Mouse (Mus musculus) heart, embryonic 10.5 days (tissue): ENCODE measurements around the gene Adsl. TPM values are rescaled to one million over a fixed set of nuclear protein-coding genes. Genes with fewer than 3 reads are reported as not detected.

ENCODE experiments used
- DNase-seq: peaks from one replicate; pipeline ENCODE4 v3.0.0-alpha.2; 2017; ENCODE audit warnings: low spot score
- H3K27ac ChIP-seq: fragments of 300-500 bp; sonication (generic); 2 replicates; pipeline ENCODE4 v1.5.1; 2016; ENCODE audit warnings: mild to moderate bottlenecking
- H3K27me3 ChIP-seq: fragments of 300-500 bp; sonication (generic); 2 replicates; pipeline ENCODE4 v1.6.1; 2016; ENCODE audit warnings: mild to moderate bottlenecking; ENCODE audit not compliant: poor library complexity, insufficient read depth, severe bottlenecking
- H3K36me3 ChIP-seq: fragments of 300-500 bp; sonication (generic); 2 replicates; pipeline ENCODE4 v1.6.1; 2016; ENCODE audit warnings: mild to moderate bottlenecking, moderate library complexity
- H3K4me1 ChIP-seq: fragments of 300-500 bp; sonication (generic); 2 replicates; pipeline ENCODE4 v1.6.1; 2016; ENCODE audit warnings: mild to moderate bottlenecking
- H3K4me3 ChIP-seq: fragments of 300-500 bp; sonication (generic); 2 replicates; pipeline ENCODE4 v1.5.1; 2016; ENCODE audit warnings: mild to moderate bottlenecking, moderate library complexity
- H3K9me3 ChIP-seq: fragments of 300-500 bp; sonication (generic); 2 replicates; pipeline ENCODE4 v1.6.1; 2016; ENCODE audit warnings: mild to moderate bottlenecking, moderate library complexity
- WGBS: fragments of 180-500 bp; shearing (Covaris S2); methylation state at CpG from one replicate; pipeline ENCODE4 v1.1.7; 2016; 5-methylcytosine and 5-hydroxymethylcytosine counted together
- microRNA-seq: library from miRNA; unstranded; fragments of <30 nt; microRNA quantifications from one replicate; pipeline ENCODE4, GENCODE M21; 2017
- polyA plus RNA-seq: library from polyadenylated mRNA; unstranded; fragments of >200 nt; fragmentation: Nextera tagmentation; extraction: Ambion mirVana; gene quantifications from 2 replicates; pipeline ENCODE4 v1.2.1, GENCODE M21; 2016

Gene Adsl
- polyA plus RNA-seq, 1 experiment from 2014 or later, result 220 TPM

DNA sequence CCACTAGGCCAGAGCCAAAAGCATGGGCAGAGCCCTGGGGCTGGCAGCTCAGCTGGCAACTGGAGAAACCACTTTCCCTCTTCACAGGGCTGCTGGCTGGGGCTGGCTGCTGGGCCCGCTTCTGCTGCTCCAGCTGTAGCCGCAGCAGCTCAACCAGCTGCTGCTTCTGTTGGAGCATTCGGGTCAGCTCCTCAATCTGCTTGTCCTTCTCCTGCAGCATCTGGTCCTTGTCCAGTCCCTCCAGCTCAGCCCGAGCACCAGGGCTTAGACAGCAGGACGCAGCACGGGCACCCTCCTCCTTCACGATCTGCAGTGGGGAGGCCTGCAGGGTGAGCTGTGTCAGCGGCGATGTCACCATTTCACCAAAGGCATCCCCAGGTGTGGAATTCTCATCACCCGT lies 68.2 kb downstream of the Adsl start:
- Histone ChIP-seq H3K27ac (no peak overlapping the region), H3K4me3 (no peak overlapping the region), H3K27me3 (no peaks in the 10 kb centered on the region), H3K9me3 (no peaks in the 10 kb centered on the region), H3K4me1 (0 out of 2 replicates have a peak, but pooled peaks cover 4% of the 10 kb centered on the region), H3K36me3 (peaks cover 92% of the 10 kb centered on the region)
- WGBS, result 86% methylated on average over 10 of the region's 10 CpGs
- DNase-seq, result no peak

GRCm38 (mm10) chr15:81017308-81017707 lies 69.0 kb downstream of the Adsl start:
- Histone ChIP-seq H3K27ac (no peak overlapping the region), H3K36me3 (peaks cover 91% of the 10 kb centered on the region), H3K4me3 (no peak overlapping the region), H3K9me3 (no peaks in the 10 kb centered on the region), H3K4me1 (0 out of 2 replicates have a peak, but pooled peaks cover 9% of the 10 kb centered on the region), H3K27me3 (no peaks in the 10 kb centered on the region)
- WGBS, result 92% methylated on average over 7 of the region's 7 CpGs
- no peak for DNase-seq

Small RNAs within 50 kb of the gene (microRNA-seq; reads per million reads assigned to microRNA genes)
- gene Mir5113, result 22.7 reads per million, percentile 34 among the genes with 10 or more reads in this experiment

Other genes with a start within 250 kb of the Adsl start
- gene Tnrc6b, start 237.2 kb upstream of the Adsl start, polyA plus RNA-seq, result 28.5 and 40.2 TPM in 2 replicates
- 23.7 and 26.4 TPM in 2 replicates for gene Sgsm3, start 29.3 kb downstream of the Adsl start, polyA plus RNA-seq
- 18.3 and 26.9 TPM in 2 replicates for gene Mrtfa, start 242.3 kb downstream of the Adsl start, polyA plus RNA-seq